Mouse (Mus musculus) midbrain, embryonic 11.5 days (tissue): ENCODE results near the gene Tnrc6c. TPM values are rescaled to one million over a fixed set of nuclear protein-coding genes. Genes with fewer than 3 reads are reported as not detected.

ENCODE experiments used
- ATAC-seq: fragments of 200-750 bp; cut with Nextera tagmentation; 2 replicates; pipeline ENCODE4 v1.8.0; 2017; ENCODE audit warnings: moderate TSS enrichment, moderate library complexity; ENCODE audit not compliant: low FRiP score
- DNase-seq: peaks from one replicate; pipeline ENCODE4 v3.0.0; 2015; ENCODE audit warnings: low spot score; ENCODE audit errors: missing footprints
- H3K27ac ChIP-seq: fragments of 300-500 bp; sonication (generic); 2 replicates; pipeline ENCODE4 v1.5.1; 2014; ENCODE audit warnings: low read depth, low read length
- H3K27me3 ChIP-seq: fragments of 300-500 bp; sonication (generic); 2 replicates; pipeline ENCODE4 v1.6.1; 2014; ENCODE audit warnings: mild to moderate bottlenecking, low read length, moderate library complexity, mixed read lengths; ENCODE audit not compliant: control insufficient read depth, insufficient read depth
- H3K36me3 ChIP-seq: fragments of 300-500 bp; sonication (generic); 2 replicates; pipeline ENCODE4 v1.6.1; 2014; ENCODE audit warnings: mild to moderate bottlenecking, low read length, moderate library complexity, mixed read lengths; ENCODE audit not compliant: control insufficient read depth, insufficient read depth
- H3K4me1 ChIP-seq: fragments of 300-500 bp; sonication (generic); 2 replicates; pipeline ENCODE4 v1.6.1; 2014; ENCODE audit warnings: low read length; ENCODE audit not compliant: control insufficient read depth, insufficient read depth
- H3K4me2 ChIP-seq: fragments of 300-500 bp; sonication (generic); 2 replicates; pipeline ENCODE4 v1.6.1; 2014; ENCODE audit warnings: mild to moderate bottlenecking, moderate library complexity
- H3K4me3 ChIP-seq: fragments of 300-500 bp; sonication (generic); 2 replicates; pipeline ENCODE4 v1.5.1; 2014; ENCODE audit warnings: low read depth, low read length
- H3K9ac ChIP-seq: fragments of 300-500 bp; sonication (generic); 2 replicates; pipeline ENCODE4 v1.6.1; 2014; ENCODE audit warnings: low read length
- H3K9me3 ChIP-seq: fragments of 300-500 bp; sonication (generic); 2 replicates; pipeline ENCODE4 v1.6.1; 2016; ENCODE audit warnings: low read length; ENCODE audit not compliant: control insufficient read depth
- WGBS: fragments of 180-500 bp; shearing (Covaris S2); extraction: QIAGEN DNeasy Blood & Tissue Kit; methylation state at CpG from one replicate; pipeline ENCODE4 v1.1.7; 2014; 5-methylcytosine and 5-hydroxymethylcytosine counted together
- polyA plus RNA-seq: library from polyadenylated mRNA; unstranded; fragments of >200 nt; fragmentation: Nextera tagmentation; extraction: Ambion mirVana; gene quantifications from 2 replicates; pipeline ENCODE4 v1.2.1, GENCODE M21; 2014

The Tnrc6c gene
- polyA plus RNA-seq: 14.6 and 15.1 TPM in 2 replicates

- under 1% methylated on average over 62 of the region's 62 CpGs for WGBS
- Histone ChIP-seq H3K36me3 (no peaks in the 10 kb centered on the region), H3K9me3 (no peaks in the 10 kb centered on the region), H3K4me1 (peaks cover 13% of the 10 kb centered on the region), H3K27me3 (no peaks in the 10 kb centered on the region), H3K4me3 (peak within 1 kb of the TSS; percentile 71), H3K4me2 (peak within 1 kb of the TSS; percentile 93), H3K9ac (peak within 1 kb of the TSS; percentile 96), H3K27ac (peak within 1 kb of the TSS; percentile 89)
- peak; percentile 96 for DNase-seq
- peak; percentile 89 for ATAC-seq
These were observed at the start of gene Tnrc6c for GRCm38 (mm10) chr11:117653491-117654351. Gene Tnrc6c (plus strand): TSS chr11:117654289.

- Histone ChIP-seq H3K4me2 (peak overlapping the region; percentile 21), H3K36me3 (no peaks in the 10 kb centered on the region), H3K9me3 (no peaks in the 10 kb centered on the region), H3K27me3 (peaks cover 3% of the 10 kb centered on the region; the same call in 1 of the 2 replicates), H3K4me1 (peaks cover 21% of the 10 kb centered on the region), H3K4me3 (no peak overlapping the region), H3K9ac (no peak overlapping the region), H3K27ac (no peak overlapping the region)
- no peak for DNase-seq
- no peak for ATAC-seq
- WGBS: 44% methylated on average over 9 of the region's 9 CpGs
These were observed 48.0 kb upstream of the Tnrc6c start for GRCm38 (mm10) chr11:117606137-117606536.

DNA sequence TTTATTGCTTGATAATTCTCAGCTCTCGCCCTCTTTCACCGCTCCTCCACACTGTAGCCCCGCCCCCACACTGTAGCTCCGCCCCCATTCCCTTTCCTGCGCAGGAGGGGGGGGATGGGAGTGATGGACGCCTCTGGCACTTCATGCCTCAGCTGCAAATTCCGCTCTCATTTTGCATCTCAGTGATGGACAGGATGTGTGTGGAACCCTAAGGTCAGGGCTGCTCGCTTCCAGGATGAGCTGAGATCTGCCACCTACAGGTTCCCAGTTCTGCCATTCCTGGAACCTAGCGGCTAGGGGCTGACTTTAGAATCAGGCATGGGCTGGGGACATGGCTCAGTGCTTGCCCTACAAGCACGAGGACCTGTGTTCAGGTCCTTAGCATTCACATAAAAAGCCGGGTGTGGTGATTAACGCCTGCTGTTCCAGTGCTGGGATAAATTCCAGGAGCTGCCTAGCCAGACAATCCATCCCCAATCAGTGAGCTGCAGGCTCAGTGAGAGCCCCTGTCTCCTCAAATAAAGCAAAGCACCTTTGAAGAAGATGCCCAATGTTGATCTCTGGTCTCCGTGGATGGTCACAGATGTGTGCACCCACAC is 47.4 kb upstream of the Tnrc6c start:
- no peak overlapping the region for H3K4me3 ChIP-seq
- DNase-seq (peak; percentile 95), ATAC-seq (no peak)
- peak overlapping the region; percentile 6; the same call in 1 of the 2 replicates for H3K4me2 ChIP-seq
- H3K36me3 ChIP-seq: no peaks in the 10 kb centered on the region
- no peak overlapping the region for H3K9ac ChIP-seq
- WGBS: 8% methylated on average over 12 of the region's 13 CpGs
- H3K27me3 ChIP-seq: peaks cover 3% of the 10 kb centered on the region; the same call in 1 of the 2 replicates
- no peak overlapping the region for H3K27ac ChIP-seq
- no peaks in the 10 kb centered on the region for H3K9me3 ChIP-seq
- peaks cover 20% of the 10 kb centered on the region for H3K4me1 ChIP-seq

- H3K36me3 ChIP-seq: no peaks in the 10 kb centered on the region
- WGBS: 60% methylated on average over 9 of the region's 9 CpGs
- H3K4me1 ChIP-seq: peaks cover 20% of the 10 kb centered on the region
- H3K9me3 ChIP-seq: no peaks in the 10 kb centered on the region
- no peak overlapping the region for H3K27ac ChIP-seq
- peaks cover 3% of the 10 kb centered on the region; the same call in 1 of the 2 replicates for H3K27me3 ChIP-seq
- no peak overlapping the region for H3K4me3 ChIP-seq
- no peak overlapping the region for H3K9ac ChIP-seq
- ATAC-seq (no peak), DNase-seq (no peak)
- no peak overlapping the region for H3K4me2 ChIP-seq
These were observed 45.8 kb upstream of the Tnrc6c start for GRCm38 (mm10) chr11:117608141-117608789.

DNA sequence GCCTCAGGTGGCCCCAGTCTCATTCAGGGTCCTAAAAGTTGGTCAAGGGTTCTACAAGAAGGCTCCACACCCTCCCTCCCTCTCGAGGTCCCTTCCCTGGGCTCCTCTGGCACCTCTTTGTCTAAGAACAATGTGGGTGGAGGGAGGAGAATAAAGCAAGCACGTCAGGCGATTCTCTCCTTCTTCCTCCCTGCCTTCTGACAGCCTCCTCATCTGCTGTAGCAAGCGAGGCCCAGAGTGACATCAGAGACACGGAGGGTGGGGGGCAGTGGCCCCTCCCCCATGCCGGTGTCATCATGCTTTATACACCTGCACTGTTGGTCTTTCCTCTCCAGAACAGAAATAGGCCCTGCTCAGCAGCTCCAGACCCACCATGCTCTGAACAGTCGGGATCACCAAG is 45.1 kb upstream of the Tnrc6c start:
- Histone ChIP-seq H3K9ac (no peak overlapping the region), H3K27me3 (peaks cover 3% of the 10 kb centered on the region; the same call in 1 of the 2 replicates), H3K4me1 (peaks cover 20% of the 10 kb centered on the region), H3K36me3 (no peaks in the 10 kb centered on the region), H3K27ac (no peak overlapping the region), H3K4me3 (no peak overlapping the region), H3K9me3 (no peaks in the 10 kb centered on the region), H3K4me2 (no peak overlapping the region)
- 0 out of 2 replicates have a peak, but pooled peaks have one; percentile 9 for ATAC-seq
- WGBS: 33% methylated on average over 7 of the region's 7 CpGs
- peak; percentile 80 for DNase-seq

DNA sequence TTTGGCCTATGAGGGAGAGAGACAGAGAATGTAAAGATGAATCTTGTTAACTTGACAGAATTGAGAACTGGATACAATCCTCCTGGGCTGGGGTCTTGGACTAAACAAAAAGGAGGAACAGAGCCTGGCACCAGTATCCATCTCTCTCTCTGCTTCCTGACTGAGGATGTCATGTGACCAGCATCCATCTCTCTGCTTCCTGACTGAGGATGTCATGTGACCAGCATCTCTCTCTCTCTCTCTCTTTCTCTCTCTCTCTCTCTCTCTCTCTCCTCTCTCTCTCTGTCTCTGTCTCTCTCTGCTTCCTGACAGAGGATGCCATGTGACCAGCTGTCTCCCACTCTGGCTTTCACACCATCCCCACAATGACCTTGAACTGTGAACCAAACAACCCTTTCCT is 43.5 kb upstream of the Tnrc6c start:
- Histone ChIP-seq H3K4me2 (no peak overlapping the region), H3K9ac (no peak overlapping the region), H3K36me3 (no peaks in the 10 kb centered on the region), H3K4me1 (peaks cover 20% of the 10 kb centered on the region), H3K9me3 (no peaks in the 10 kb centered on the region), H3K27me3 (peaks cover 3% of the 10 kb centered on the region; the same call in 1 of the 2 replicates), H3K4me3 (no peak overlapping the region), H3K27ac (no peak overlapping the region)
- no peak for DNase-seq
- ATAC-seq: no peak

DNA sequence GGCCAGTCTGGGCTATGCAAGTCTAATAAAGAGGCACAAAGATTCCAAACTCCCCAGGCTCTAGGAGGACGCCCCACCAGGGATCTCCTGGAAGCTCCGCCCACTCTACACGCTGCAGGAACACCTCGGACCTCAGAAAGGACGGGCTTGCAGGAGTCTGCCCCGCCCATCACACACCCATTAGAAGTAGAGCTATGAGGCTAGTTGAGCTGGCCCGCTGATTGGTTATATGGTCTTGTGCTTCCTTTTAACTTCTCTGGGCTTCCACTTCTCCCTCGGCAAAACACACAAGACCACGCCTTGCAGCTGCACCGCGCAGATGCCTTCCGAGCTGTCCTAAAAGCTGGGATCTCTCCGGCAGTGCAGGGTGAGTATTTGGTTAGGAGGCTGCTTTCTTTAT is 43.0 kb upstream of the Tnrc6c start:
- ATAC-seq: 0 out of 2 replicates have a peak, but pooled peaks have one; percentile 40
- DNase-seq: peak; percentile 82
- Histone ChIP-seq H3K27me3 (peaks cover 5% of the 10 kb centered on the region; the same call in 1 of the 2 replicates), H3K4me3 (no peak overlapping the region), H3K27ac (no peak overlapping the region), H3K9me3 (no peaks in the 10 kb centered on the region), H3K36me3 (no peaks in the 10 kb centered on the region), H3K4me2 (peak overlapping the region; percentile 23; the same call in 1 of the 2 replicates), H3K9ac (no peak overlapping the region), H3K4me1 (peaks cover 17% of the 10 kb centered on the region)
- WGBS: 16% methylated on average over 13 of the region's 13 CpGs

GRCm38 (mm10) chr11:117611860-117612259 is 42.2 kb upstream of the Tnrc6c start:
- Histone ChIP-seq H3K4me1 (peaks cover 10% of the 10 kb centered on the region), H3K4me3 (no peak overlapping the region), H3K4me2 (no peak overlapping the region), H3K27ac (no peak overlapping the region), H3K9ac (no peak overlapping the region), H3K36me3 (no peaks in the 10 kb centered on the region), H3K27me3 (peaks cover 12% of the 10 kb centered on the region), H3K9me3 (no peaks in the 10 kb centered on the region)
- DNase-seq (no peak), ATAC-seq (no peak)
- WGBS: 58% methylated on average over 5 of the region's 5 CpGs
